Mouse (Mus musculus): ENCODE results near the gene Zfhx3.
"Not testable (repeated sequence)": the region's sequence is repeated elsewhere in the genome, so short reads cannot be mapped to it uniquely, and the experiment has no call there.

Zfhx3 gene

DNA sequence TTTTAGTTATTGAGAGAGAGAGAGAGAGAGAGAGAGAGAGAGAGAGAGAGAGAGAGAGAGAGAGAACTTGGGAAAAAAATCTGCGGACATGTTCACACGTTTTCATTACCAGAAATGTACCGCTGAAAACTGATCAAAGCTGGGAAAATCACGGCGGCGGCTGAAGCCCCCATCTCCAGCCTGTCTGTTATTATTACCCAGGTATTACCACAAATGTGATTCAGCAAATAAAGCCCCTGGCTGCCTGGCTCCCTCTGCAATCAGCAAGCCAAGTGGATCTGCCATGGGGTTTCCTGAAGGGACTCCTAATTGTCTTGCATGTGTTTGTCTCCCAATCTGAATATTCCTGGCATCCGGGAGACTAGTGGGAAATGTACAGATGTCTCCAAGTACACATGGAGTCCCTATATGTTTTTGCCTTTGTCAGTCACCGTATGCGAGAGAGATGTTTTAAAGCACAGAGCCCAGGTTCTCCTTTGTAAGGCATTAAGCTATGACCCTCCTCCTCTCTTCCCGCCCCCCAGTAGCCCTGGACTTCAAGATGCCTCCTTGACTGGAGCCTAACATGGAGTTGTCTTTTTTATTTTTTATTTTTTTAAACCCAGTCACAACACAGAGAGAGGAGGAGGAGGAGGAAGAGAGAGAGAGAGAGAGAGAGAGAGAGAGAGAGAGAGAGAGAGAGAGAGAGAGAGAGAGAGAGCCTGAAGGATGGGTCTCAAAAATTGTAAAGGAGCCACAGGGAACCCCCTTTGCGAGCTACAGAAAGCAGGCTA lies at the start of gene Zfhx3:
Gene Zfhx3, plus strand, starts transcription at position 723 of the 773 bp plus-strand sequence.
- no peak for DNase-seq (ENCODE audit: extremely low read depth, low read depth)

DNA sequence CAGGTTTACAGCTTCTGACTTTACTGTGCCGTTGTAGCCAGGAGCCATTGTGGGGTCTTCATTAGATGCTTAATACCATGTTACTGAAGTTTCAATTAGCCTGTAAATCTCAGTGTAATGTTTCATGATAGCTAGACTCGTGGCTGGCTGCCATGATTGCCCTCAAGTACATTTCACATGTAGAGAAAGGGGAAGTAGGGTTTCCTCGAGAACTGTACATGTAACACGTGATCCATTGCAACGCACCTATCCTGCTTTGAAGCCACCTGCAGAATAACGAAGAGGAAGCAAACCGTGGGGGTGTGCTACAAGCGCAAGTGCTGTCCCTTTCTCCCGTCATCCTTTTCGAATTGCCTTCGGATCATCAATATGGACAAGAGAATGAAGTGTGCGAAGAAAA lies 23.5 kb upstream of the Zfhx3 start:
- no peak for DNase-seq (ENCODE audit: extremely low read depth, low read depth)

- DNase-seq (ENCODE audit: extremely low read depth, low read depth) = no peak
These were observed 16.3 kb upstream of the Zfhx3 start for GRCm38 (mm10) chr8:107926149-107926548.

DNA sequence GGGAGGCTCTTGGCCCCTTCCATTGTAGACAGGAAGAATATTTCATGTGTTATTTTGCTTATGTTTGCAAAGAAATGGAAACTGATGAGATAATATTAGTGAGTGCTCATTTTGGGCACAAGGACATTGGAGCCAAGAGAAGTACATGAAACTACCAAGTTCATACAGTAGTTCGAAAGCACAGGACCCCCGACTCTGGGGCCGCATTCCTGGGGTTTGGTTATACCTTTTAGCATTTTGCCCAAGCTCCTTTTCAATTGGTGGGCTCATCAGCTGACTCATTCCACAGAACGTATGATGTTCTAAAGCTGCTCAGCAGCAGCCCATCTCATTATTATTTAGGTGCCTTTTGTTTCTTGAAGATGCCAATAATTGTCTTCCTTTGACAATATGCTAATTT lies 5.7 kb upstream of the Zfhx3 start:
- DNase-seq (ENCODE audit: extremely low read depth, low read depth) = no peak

- DNase-seq (ENCODE audit: extremely low read depth, low read depth) = not testable (repeated sequence)
These were observed 4.2 kb upstream of the Zfhx3 start for GRCm38 (mm10) chr8:107938231-107938630.

- DNase-seq (ENCODE audit: extremely low read depth, low read depth) = no peak
These were observed 2.3 kb upstream of the Zfhx3 start for GRCm38 (mm10) chr8:107940181-107940580.

DNA sequence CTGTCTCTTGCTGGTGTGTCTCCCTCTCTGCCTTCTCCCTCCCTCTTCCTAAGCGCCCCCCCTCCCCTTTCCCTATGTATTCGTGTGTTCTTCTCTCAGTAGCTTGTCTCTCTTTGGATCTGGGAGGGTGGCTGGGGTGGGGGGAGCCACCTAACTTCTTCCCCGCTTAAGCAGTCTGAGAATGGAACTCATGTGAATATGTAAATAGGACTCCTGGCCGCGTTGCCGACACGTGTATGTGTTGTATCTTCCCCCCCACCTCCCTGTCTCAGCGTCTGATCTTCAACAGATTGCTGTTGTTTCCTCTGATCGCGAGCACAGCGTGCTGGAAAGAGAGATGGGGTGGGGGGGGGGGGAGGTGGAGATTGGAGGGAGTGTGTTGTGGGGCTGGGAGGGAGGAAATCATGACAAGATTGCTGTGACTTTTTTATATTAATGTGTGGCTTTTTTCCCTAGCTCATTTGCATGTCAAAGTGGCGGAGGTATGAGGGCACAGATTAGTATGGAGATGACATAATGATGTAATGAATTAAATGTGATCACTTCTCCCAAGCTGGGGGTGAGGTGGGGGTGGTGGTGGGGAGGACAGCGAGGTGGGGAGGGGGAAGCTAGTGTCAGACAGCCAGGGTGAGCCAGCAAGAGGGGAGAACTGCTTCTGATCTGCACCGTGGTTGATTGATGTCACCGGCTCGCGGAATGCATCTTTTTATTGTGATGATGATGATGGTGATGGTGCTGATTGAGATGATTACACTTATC lies 487 bp downstream of the Zfhx3 start:
- no peak for DNase-seq (ENCODE audit: extremely low read depth, low read depth)

- DNase-seq (ENCODE audit: extremely low read depth, low read depth) = no peak
These were observed 1.3 kb downstream of the Zfhx3 start for GRCm38 (mm10) chr8:107943550-107944348.

DNA sequence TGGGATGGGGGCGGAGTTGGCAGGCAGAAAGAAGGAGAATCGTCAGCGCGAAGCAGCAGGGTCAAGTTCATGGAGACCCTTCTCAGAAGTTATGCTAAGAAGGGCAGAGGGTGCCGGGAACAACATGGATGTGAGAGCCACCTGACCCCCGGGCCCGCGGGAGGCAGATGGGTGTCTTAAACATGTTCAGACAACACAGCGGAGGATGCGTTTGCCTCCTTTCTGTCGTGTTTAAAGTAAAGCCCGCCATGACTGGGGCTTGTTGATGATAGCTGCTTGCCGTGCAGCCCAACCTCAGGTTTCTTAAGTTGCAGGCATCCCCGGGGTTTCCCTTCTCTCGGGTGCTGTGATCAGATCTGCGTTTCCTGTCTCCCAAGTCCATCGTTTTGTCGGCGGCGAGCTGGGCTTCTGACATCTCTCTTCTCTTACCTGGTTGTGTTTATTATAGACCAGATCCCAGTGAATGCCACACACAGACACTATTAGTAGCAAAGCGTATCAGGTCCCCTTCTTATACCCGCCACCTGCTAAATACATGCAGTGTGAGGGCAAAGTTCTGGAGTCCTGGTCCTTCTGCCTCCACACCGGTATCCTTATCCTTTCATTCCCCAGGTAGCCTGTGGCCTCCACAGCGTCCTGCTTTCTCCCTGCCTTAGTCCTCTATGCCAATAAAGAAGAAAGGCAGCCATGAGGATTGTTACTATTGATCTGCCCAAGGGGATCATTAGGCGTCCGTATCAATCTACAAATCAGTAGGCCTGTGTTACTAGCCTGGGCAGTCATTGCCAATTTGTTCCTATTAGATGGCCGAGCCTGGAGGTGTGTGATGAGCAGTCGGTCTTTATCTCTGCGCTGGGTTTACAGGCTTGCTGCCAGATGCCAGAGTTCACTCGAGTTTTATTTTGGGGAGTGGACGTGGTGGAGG lies 2.5 kb downstream of the Zfhx3 start:
- DNase-seq (ENCODE audit: extremely low read depth, low read depth) = no peak

DNA sequence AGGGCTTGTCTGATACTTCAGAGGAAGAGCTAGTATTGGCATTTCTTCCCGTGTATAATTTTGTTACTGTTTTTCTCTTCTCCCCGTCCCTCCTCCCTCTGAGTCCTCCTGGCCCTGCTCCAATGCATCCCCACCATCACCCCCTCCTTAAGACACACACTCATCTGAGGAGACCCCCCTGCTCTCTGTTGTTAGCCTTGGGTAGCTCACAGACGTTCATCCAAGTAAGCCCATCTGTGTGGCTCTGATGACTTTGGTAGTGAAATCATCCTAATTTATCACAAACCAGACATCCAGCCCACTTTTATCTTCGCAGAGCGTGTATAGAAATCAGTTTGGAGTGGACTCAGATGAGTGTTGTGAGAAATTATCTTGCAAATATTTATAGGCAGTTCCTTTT lies 4.4 kb downstream of the Zfhx3 start:
- DNase-seq (ENCODE audit: extremely low read depth, low read depth) = no peak

DNA sequence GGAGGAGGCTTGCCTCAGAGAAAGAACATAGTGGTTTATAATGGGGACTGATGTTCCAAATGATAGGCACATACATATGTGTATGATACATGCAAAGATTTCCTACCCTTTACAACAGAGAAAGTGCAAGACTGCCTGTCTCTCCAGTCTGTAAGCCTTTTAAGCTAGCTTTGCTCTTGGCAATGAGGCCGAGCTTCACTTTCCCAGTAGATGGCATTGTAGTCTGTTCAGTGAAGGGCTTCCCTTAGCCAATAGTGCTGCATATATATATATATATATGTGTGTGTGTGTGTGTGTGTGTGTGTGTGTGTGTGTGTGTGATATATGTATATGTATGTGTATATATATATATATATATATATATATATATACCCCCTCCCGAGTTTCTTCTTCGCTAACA lies 13.4 kb downstream of the Zfhx3 start:
- DNase-seq (ENCODE audit: extremely low read depth, low read depth) = no peak

GRCm38 (mm10) chr8:107957566-107957965 lies 15.1 kb downstream of the Zfhx3 start:
- DNase-seq (ENCODE audit: extremely low read depth, low read depth) = no peak

DNA sequence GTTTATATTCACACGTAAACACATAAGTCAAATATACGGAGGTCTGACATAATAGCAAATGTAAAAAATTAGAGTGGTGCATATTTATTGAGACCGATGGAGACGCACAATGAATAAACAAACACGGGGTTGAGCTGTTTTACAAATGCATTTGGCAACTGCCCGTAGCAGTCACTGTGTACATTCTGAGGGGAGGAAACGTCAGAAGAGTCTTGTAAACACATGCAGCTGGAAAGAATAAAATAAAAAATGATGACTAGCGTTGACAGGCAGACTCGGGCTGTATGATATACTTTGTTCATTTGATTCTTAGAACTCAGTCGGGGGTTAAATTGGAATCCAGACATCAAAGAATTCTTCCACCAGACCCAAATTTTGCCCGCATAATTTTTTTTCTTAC lies 18.0 kb downstream of the Zfhx3 start:
- no peak for DNase-seq (ENCODE audit: extremely low read depth, low read depth)

GRCm38 (mm10) chr8:107960878-107961277 lies 18.4 kb downstream of the Zfhx3 start:
- DNase-seq (ENCODE audit: extremely low read depth, low read depth) = no peak

DNA sequence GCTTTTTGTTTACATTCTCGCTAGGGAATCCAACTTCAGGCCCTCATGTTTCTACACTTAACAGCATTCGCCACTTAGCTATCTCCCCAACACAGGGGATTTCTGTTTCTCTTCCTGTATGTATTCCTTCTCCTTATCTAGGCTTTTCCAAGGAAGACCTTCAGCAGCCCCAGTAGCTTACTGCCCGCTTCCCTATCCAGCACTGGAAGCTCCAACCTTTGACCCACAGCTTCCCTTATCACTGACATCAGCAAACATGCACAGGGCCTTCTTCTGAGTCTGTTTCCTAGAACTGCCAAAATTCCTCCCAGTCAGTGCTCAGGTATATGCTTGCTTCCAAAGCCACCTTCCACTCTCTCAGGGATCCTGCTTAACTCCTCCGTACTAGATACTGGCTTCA lies 29.8 kb downstream of the Zfhx3 start:
- DNase-seq (ENCODE audit: extremely low read depth, low read depth) = no peak

GRCm38 (mm10) chr8:107974451-107974850 lies 32.0 kb downstream of the Zfhx3 start:
- DNase-seq (ENCODE audit: extremely low read depth, low read depth) = no peak

- peak; percentile 5 for DNase-seq (ENCODE audit: extremely low read depth, low read depth)
These were observed 35.8 kb downstream of the Zfhx3 start for GRCm38 (mm10) chr8:107978247-107978646.

- DNase-seq (ENCODE audit: extremely low read depth, low read depth) = peak; percentile 58
These were observed 38.2 kb downstream of the Zfhx3 start for GRCm38 (mm10) chr8:107980618-107981017.

DNA sequence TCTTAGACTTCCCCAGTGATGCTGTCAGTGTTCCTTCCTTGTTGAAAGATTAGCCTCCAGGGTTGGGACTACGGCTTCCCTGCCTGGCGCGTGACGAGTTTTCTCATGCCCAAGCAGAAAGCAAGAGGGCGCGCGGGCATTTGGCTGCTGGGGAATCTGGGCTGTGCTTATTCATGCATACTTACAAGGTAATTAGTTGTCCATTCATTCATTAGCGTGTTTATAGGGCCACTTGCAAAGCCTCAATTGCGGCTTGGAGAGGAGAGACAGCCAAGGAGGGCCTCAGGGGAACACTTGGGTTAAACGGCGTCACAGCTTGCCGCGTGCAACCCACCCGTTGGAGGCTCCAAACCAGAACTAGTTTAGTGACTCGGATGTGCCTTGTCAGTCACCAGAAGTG lies 44.2 kb downstream of the Zfhx3 start:
- no peak for DNase-seq (ENCODE audit: extremely low read depth, low read depth)

GRCm38 (mm10) chr8:107998874-107999273 lies 56.4 kb downstream of the Zfhx3 start:
- no peak for DNase-seq (ENCODE audit: extremely low read depth, low read depth)

DNA sequence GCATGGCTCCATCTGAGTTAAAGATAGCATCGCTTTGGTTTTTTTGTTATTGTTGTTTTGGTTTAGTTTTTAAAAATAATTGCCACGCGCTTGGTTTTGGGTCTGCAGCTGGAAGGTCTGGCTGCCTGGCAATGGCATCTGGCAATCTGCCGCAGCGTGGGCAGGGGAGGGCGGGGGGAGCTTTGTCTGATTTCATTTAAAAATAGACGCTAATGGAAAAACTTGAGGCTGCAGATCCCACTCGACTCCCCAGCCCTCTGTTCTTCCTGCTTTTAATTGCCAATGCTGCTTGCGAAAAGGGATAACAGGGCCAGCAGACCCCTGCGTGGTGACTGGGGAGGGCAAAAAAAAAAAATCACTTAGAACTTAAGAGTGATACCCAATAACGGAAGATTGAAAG lies 69.1 kb downstream of the Zfhx3 start:
- DNase-seq (ENCODE audit: extremely low read depth, low read depth) = no peak
